Mouse (Mus musculus) liver, embryonic 14.5 days (tissue): Measurements from ENCODE around the gene Txnl4b. TPM values are rescaled to one million over a fixed set of nuclear protein-coding genes. Genes with fewer than 3 reads are reported as not detected.

Experiments used
- ATAC-seq: fragments of 200-750 bp; cut with Nextera tagmentation; 2 replicates; pipeline ENCODE4 v1.8.0; 2017; ENCODE audit warnings: moderate number of reproducible peaks, mild to moderate bottlenecking, moderate library complexity; ENCODE audit not compliant: insufficient read depth
- DNase-seq, 3 experiments: peaks; one replicate each; pipeline ENCODE4 v3.0.0-alpha.2; 2012 to 2013; ENCODE audit warnings: low read depth in 3 of 3, low spot score in 3 of 3
- H3K27ac ChIP-seq: fragments of 300-500 bp; sonication (generic); 2 replicates; pipeline ENCODE4 v1.5.1; 2014; ENCODE audit warnings: moderate library complexity, mild to moderate bottlenecking, control low read depth, inconsistent platforms
- H3K27me3 ChIP-seq: fragments of 300-500 bp; sonication (generic); 2 replicates; pipeline ENCODE4 v1.6.1; 2014; ENCODE audit warnings: mild to moderate bottlenecking, low read length, moderate library complexity; ENCODE audit not compliant: control insufficient read depth, insufficient read depth
- H3K36me3 ChIP-seq: fragments of 300-500 bp; sonication (generic); replicated peaks from 2 replicates; pipeline ENCODE4 v1.6.1; 2014; ENCODE audit warnings: low read depth; ENCODE audit not compliant: control insufficient read depth, insufficient read depth
- H3K4me1 ChIP-seq, 2 experiments: fragments of 200-500 bp in 1 of 2; fragments of 300-500 bp in 1 of 2; sonication (generic) in 1 of 2; replicated peaks; 2 replicates each; pipeline ENCODE4 v1.6.1; 2012 to 2014; ENCODE audit warnings: antibody characterized with exemption in 1 of 2, inconsistent platforms in 1 of 2, low read length in 1 of 2; ENCODE audit not compliant: control insufficient read depth in 2 of 2, insufficient read depth in 2 of 2
- H3K4me2 ChIP-seq: fragments of 300-500 bp; sonication (generic); 2 replicates; pipeline ENCODE4 v1.6.1; 2014; ENCODE audit warnings: low read depth, mild to moderate bottlenecking, control low read depth, moderate library complexity
- H3K4me3 ChIP-seq, 2 experiments: fragments of 200-500 bp in 1 of 2; fragments of 300-500 bp in 1 of 2; sonication (generic) in 1 of 2; 2 replicates each; pipeline ENCODE4 v1.5.1; 2012 to 2014; ENCODE audit warnings: low read depth in 2 of 2, low read length in 2 of 2, mild to moderate bottlenecking in 2 of 2, control low read depth in 1 of 2, inconsistent platforms in 1 of 2, moderate library complexity in 1 of 2; ENCODE audit not compliant: insufficient read depth in 1 of 2
- H3K9ac ChIP-seq: fragments of 300-500 bp; sonication (generic); replicated peaks from 2 replicates; pipeline ENCODE4 v1.6.1; 2014; ENCODE audit warnings: mild to moderate bottlenecking, control low read depth, moderate library complexity
- H3K9me3 ChIP-seq: fragments of 300-500 bp; sonication (generic); 2 replicates; pipeline ENCODE4 v1.6.1; 2016; ENCODE audit warnings: low read length, mixed read lengths; ENCODE audit not compliant: control insufficient read depth
- CTCF ChIP-seq: IDR thresholded peaks from 2 replicates; pipeline ENCODE4 v1.5.1; 2016; ENCODE audit warnings: antibody characterized with exemption, low read depth, control low read depth
- EP300 ChIP-seq: IDR thresholded peaks from 2 replicates; pipeline ENCODE4 v1.6.1; 2016; ENCODE audit warnings: antibody characterized with exemption, low read depth
- WGBS: fragments of 180-500 bp; shearing (Covaris S2); extraction: QIAGEN DNeasy Blood & Tissue Kit; methylation state at CpG from one replicate; pipeline ENCODE4 v1.1.7; 2014; ENCODE audit not compliant: insufficient replicate concordance; 5-methylcytosine and 5-hydroxymethylcytosine counted together
- polyA plus RNA-seq, 2 experiments: library from polyadenylated mRNA; depleted of rRNA in 1 of 2; stranded (reverse) in 1 of 2; unstranded in 1 of 2; fragments of >200 nt; fragmentation: Nextera tagmentation in 1 of 2; extraction: Ambion mirVana in 1 of 2; gene quantifications; 2 replicates each; pipeline versions ENCODE4 v1.2.1 to v1.2.3; 2012 to 2014

The Txnl4b gene
- polyA plus RNA-seq, 2 experiments: 2.2 to 12.8 TPM

DNA sequence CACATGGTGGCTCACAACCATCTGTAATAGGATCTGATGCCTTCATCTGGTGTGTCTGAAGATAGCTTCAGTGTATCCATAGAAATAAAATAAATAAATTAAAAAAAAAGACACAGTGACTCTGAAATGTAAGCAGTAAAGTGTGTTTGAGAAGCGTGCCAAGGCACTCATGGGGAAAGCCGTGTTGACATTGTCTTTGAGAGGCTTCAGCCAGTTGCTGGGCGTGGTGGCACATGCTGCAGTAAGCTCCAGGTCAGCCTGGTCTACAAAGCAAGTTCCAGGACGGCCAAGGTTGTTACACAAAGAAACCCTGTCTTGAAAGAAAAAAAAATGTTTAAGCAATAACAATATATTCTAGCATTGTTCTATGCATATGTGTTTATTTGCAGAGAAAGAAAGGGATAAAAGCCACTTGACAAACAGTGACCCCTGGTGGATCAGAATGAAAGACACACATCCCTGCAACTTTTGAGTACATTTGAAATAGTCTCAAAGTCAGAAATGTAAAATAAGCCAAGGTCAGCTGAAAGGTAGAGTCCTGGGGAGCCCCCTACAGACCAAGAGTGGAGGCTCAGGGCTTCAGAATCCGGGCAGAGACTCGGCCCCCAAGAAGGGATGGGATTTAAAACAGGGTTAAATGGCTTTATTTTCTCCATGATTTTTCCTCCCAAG lies 27.6 kb downstream of the Txnl4b start:
- 66% methylated on average over 6 of the region's 6 CpGs for WGBS
- no peaks in the 10 kb centered on the region for H3K9me3 ChIP-seq
- H3K4me1 ChIP-seq: no peaks in the 10 kb centered on the region
- H3K4me3 ChIP-seq: no peak overlapping the region
- DNase-seq (no peak), ATAC-seq (no peak)
- H3K9ac ChIP-seq: no peak overlapping the region
- H3K4me2 ChIP-seq: no peak overlapping the region
- no peak overlapping the region for H3K27ac ChIP-seq
- H3K27me3 ChIP-seq: no peaks in the 10 kb centered on the region
- TF ChIP-seq EP300 (no peak), CTCF (peak; percentile 58)
- H3K36me3 ChIP-seq: no peaks in the 10 kb centered on the region

DNA sequence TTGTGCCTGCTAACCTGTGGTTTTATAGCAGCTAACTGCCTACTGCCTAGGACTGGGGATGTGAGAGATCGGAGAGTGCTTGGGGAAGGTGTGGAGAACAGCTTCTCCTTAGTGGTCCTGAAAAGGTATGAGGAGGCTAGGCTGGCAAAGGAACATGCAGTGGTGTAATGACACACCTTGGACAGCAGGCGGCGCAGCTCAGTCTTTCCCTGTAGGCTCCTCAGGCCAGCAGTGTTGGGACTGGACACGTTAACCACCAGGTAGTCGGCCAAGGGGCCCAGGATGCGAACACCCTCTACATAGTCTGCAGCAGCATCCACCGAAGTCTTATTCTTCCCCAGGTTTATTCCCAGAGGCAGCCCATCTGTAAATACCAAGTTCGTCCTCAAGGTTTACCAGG lies 30.2 kb downstream of the Txnl4b start:
- Histone ChIP-seq H3K9me3 (no peaks in the 10 kb centered on the region), H3K4me3 (no peak overlapping the region), H3K4me1 (no peaks in the 10 kb centered on the region), H3K4me2 (no peak overlapping the region), H3K9ac (no peak overlapping the region), H3K27ac (no peak overlapping the region), H3K27me3 (no peaks in the 10 kb centered on the region), H3K36me3 (no peaks in the 10 kb centered on the region; the same call in 1 of the 2 replicates)
- WGBS: 30% methylated on average over 8 of the region's 8 CpGs
- ATAC-seq (peak; percentile 36; the same call in 1 of the 2 replicates), DNase-seq (no peak)
- TF ChIP-seq CTCF: peak; percentile 97
- TF ChIP-seq EP300: no peak

DNA sequence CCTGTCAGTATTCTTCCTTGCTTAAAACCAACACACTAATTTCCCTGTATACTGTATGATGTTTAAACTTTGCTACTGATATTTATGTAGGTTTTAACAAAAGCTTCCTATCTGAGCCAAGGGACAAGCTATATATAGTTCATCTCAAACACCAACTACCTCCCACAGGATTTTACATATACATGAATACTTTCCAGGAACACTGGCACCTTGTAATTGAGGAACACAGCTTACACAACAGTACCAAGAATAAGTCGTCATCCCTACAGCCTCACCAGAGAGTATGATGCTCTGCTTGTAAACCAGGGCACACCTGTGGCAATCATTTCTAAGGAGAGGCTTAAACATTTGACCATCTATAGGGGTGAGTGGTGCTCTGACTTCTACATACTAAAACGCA lies 41.0 kb downstream of the Txnl4b start:
- Histone ChIP-seq H3K4me1 (peaks cover 11 to 12% of the 10 kb centered on the region in 2 experiments), H3K9me3 (no peaks in the 10 kb centered on the region), H3K4me3 (no peak overlapping the region), H3K36me3 (no peaks in the 10 kb centered on the region), H3K27ac (no peak overlapping the region), H3K4me2 (no peak overlapping the region), H3K27me3 (no peaks in the 10 kb centered on the region), H3K9ac (no peak overlapping the region)
- no peak for ATAC-seq
- 57% methylated on average over 2 of the region's 2 CpGs for WGBS
- DNase-seq: no peak
- no peak for TF ChIP-seq EP300
- no peak for TF ChIP-seq CTCF

DNA sequence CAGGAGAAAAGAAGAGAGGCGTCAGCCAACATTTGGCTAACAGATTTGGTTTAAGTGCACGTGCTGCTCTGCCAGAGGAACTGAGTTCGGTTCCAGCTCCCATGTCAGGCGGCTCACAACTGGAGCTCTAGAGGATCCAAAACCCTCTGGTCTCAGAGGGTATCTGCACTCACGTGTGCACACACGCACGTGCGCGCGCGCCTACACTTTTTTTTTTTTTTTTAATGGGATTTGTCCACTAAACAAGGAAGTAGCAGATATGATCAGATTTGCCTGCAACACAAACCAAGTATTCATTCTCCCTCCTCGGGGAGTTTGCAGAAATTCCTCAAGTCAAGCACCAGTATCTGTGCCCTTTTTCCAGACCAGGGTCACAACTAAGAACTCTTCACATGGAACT lies 42.0 kb downstream of the Txnl4b start:
- Histone ChIP-seq H3K9ac (peak overlapping the region; percentile 84), H3K36me3 (no peaks in the 10 kb centered on the region), H3K4me3 (peak overlapping the region; percentile 65 to 71), H3K27me3 (no peaks in the 10 kb centered on the region), H3K27ac (no peak overlapping the region), H3K4me2 (peak overlapping the region; percentile 97), H3K4me1 (peaks cover 11 to 12% of the 10 kb centered on the region in 2 experiments), H3K9me3 (no peaks in the 10 kb centered on the region)
- 3% methylated on average over 12 of the region's 12 CpGs for WGBS
- TF ChIP-seq EP300 (no peak), CTCF (no peak)
- DNase-seq (no peak), ATAC-seq (no peak)

DNA sequence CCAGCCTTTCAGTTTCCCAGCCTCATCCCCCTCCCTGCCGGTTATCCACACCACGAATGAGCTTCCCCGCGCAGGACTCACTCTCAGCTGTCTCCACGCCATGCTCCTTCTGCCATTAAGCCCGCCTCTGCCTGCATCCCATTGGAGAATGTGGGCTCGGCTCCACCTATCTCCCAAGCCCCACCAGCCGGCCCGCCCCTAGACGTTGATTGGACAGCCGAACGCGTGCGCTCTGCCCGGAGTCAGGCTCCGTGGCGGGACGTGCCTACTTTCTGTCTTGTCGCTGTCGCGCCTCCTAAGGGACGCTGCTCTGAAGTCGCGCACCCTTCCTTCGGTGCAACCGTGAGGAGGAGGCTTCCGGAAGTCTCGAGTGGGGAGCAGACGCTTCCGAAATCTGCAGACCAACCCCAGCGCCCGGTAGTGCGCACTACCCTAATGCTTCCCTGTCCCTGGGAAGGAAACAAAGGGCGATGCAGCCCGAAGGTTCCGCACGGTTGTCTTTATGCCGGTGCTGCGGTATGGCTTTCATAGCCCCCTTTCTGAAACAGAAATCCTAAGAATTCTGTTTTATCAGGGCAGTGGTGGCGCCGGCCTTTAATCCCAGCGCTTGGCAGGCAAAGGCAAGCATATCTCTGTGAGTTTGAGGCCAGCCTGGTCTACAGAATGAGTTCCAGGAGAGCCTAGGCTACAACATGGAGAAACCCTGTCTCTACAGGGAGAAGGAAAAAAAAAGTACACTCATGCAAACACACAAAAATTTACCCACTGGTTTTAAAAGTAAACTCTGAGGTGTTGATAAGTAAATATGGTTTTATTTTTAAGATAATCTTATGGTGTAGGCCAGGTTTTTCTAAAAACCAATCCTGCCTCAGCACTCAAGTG lies 42.8 kb downstream of the Txnl4b start, which contains the start of gene Dhodh:
Gene Dhodh (minus strand): TSS at position 403 of the 882 bp plus-strand sequence.
- Histone ChIP-seq H3K27me3 (no peaks in the 10 kb centered on the region), H3K9ac (peak within 1 kb of the TSS; percentile 84), H3K4me3 (peak within 1 kb of the TSS; percentile 65 to 71), H3K4me2 (peak within 1 kb of the TSS; percentile 97), H3K27ac (peak within 1 kb of the TSS; percentile 93), H3K9me3 (no peaks in the 10 kb centered on the region), H3K36me3 (no peaks in the 10 kb centered on the region), H3K4me1 (peaks cover 11 to 12% of the 10 kb centered on the region in 2 experiments)
- ATAC-seq: peak; percentile 98
- TF ChIP-seq CTCF (peak; percentile 46; the same call in 1 of the 2 replicates), EP300 (0 out of 2 replicates have a peak, but pooled peaks have one; percentile 5)
- under 1% methylated on average over 42 of the region's 42 CpGs for WGBS
- DNase-seq: peak; percentile 92 to 94 (median 92)
